Mouse (Mus musculus) limb, embryonic 14.5 days (tissue): ENCODE data around the gene Psma5. TPM values are rescaled to one million over a fixed set of nuclear protein-coding genes. Genes with fewer than 3 reads are reported as not detected.
A peak's percentile ranks its signal among the peaks of the same experiment; 100 is the strongest.

Experiments
- ATAC-seq: fragments of 200-750 bp; cut with Nextera tagmentation; 2 replicates; pipeline ENCODE4 v1.8.0; 2017; ENCODE audit warnings: low read depth, moderate number of reproducible peaks, moderate TSS enrichment; ENCODE audit not compliant: low FRiP score
- DNase-seq: peaks from one replicate; pipeline ENCODE4 v3.0.0-alpha.2; 2015; ENCODE audit warnings: low spot score
- H3K27ac ChIP-seq: fragments of 300-500 bp; sonication (generic); replicated peaks from 2 replicates; pipeline ENCODE4 v1.5.1; 2014; ENCODE audit warnings: low read depth, mild to moderate bottlenecking, low read length, moderate library complexity, mixed read lengths
- H3K27me3 ChIP-seq: fragments of 300-500 bp; sonication (generic); 2 replicates; pipeline ENCODE4 v1.6.1; 2014; ENCODE audit warnings: low read length, mixed read lengths; ENCODE audit not compliant: control insufficient read depth, insufficient read depth
- H3K36me3 ChIP-seq: fragments of 300-500 bp; sonication (generic); 2 replicates; pipeline ENCODE4 v1.6.1; 2014; ENCODE audit warnings: mild to moderate bottlenecking, low read length, moderate library complexity, mixed read lengths; ENCODE audit not compliant: control insufficient read depth, insufficient read depth
- H3K4me1 ChIP-seq: fragments of 300-500 bp; sonication (generic); 2 replicates; pipeline ENCODE4 v1.6.1; 2014; ENCODE audit warnings: antibody characterized with exemption, low read length, mixed read lengths; ENCODE audit not compliant: control insufficient read depth, insufficient read depth
- H3K4me2 ChIP-seq: fragments of 300-500 bp; sonication (generic); replicated peaks from 2 replicates; pipeline ENCODE4 v1.6.1; 2014; ENCODE audit warnings: low read depth, mild to moderate bottlenecking, low read length, moderate library complexity; ENCODE audit not compliant: severe bottlenecking
- H3K4me3 ChIP-seq: fragments of 300-500 bp; sonication (generic); replicated peaks from 2 replicates; pipeline ENCODE4 v1.5.1; 2014; ENCODE audit warnings: low read length
- H3K9ac ChIP-seq: fragments of 300-500 bp; sonication (generic); 2 replicates; pipeline ENCODE4 v1.6.1; 2014; ENCODE audit warnings: mild to moderate bottlenecking, low read depth, low read length, moderate library complexity; ENCODE audit not compliant: severe bottlenecking
- H3K9me3 ChIP-seq: fragments of 300-500 bp; sonication (generic); 2 replicates; pipeline ENCODE4 v1.6.1; 2016; ENCODE audit warnings: low read length; ENCODE audit not compliant: control insufficient read depth
- POLR2A ChIP-seq: fragments of 200-500 bp; IDR thresholded peaks from 2 replicates; pipeline ENCODE4 v1.8.0; 2012; ENCODE audit warnings: inconsistent platforms, mild to moderate bottlenecking, moderate library complexity, borderline replicate concordance; ENCODE audit not compliant: insufficient read depth, insufficient read length; ENCODE audit errors: extremely low read depth
- WGBS: fragments of 180-500 bp; shearing (Covaris S2); extraction: QIAGEN DNeasy Blood & Tissue Kit; methylation state at CpG from one replicate; pipeline ENCODE4 v1.1.7; 2014; 5-methylcytosine and 5-hydroxymethylcytosine counted together
- polyA plus RNA-seq, 2 experiments: library from polyadenylated mRNA; depleted of rRNA in 1 of 2; stranded (reverse) in 1 of 2; unstranded in 1 of 2; fragments of >200 nt; fragmentation: Nextera tagmentation in 1 of 2; extraction: Ambion mirVana in 1 of 2; gene quantifications; 2 replicates each; pipeline versions ENCODE4 v1.2.1 to v1.2.3; 2012 to 2014

Gene Psma5
- polyA plus RNA-seq, 2 experiments: 177 to 312 TPM

DNA sequence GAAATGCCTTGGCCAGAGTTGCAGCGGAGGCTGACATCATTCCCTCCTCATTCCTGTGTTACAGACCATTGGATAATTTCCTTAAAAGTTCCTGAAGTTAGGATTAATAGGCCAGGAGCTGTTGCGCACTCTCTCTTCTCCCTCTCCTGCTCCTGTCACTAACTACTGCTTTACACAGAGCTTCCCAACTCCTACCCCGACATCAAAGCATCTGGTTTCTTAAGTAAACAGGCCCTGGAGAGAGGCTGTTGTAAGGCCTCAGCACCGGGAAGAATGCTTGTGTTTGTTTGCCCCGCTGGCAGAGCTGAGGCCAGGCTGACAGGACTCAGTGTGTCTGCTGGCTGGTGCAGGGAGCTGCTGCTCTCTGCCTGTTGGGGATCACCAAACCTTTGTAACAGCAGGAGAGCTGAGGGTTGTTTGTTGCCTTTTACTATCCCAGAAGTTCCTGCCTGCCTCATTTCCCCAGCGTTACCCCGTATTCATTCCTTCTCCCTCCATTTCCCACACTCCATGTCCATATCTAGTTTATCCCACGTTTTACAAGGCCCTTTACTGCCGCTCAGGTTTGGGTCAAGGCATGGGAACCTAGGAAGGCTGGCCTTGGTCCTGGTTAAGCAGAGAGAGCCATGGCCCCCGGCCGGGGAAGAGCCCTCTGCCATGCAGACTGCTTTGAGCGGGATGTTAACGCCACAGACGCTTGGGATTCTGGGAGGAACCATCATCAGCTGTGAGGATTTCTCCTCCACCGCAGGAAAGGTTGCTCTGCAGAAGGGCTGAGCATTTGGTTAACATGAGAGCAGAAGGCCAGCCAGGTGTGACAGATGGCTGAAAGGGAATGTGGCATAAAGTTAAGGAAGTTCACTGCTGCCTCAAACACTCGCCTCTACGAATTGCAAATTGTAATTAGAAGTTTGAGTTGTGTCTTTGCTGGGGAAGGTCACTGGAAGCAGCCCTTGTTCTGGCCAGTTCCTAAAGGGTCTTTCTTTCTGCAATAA lies 31.4 kb downstream of the Psma5 start:
- peaks cover 23% of the 10 kb centered on the region for H3K4me1 ChIP-seq
- 0 out of 2 replicates have a peak overlapping the region, but pooled peaks have one; percentile 28 for H3K27ac ChIP-seq
- H3K9me3 ChIP-seq: no peaks in the 10 kb centered on the region
- H3K27me3 ChIP-seq: no peaks in the 10 kb centered on the region
- peak overlapping the region; percentile 35 for H3K9ac ChIP-seq
- no peaks in the 10 kb centered on the region; the same call in 1 of the 2 replicates for H3K36me3 ChIP-seq
- DNase-seq (peak; percentile 36), ATAC-seq (no peak)
- TF ChIP-seq POLR2A: no peak
- no peak overlapping the region for H3K4me3 ChIP-seq
- peak overlapping the region; percentile 20; the same call in 1 of the 2 replicates for H3K4me2 ChIP-seq
- WGBS: 15% methylated on average over 17 of the region's 17 CpGs

- no peak for DNase-seq
- no peak overlapping the region for H3K9ac ChIP-seq
- H3K4me1 ChIP-seq: peaks cover 32% of the 10 kb centered on the region
- no peak overlapping the region for H3K4me2 ChIP-seq
- no peak for TF ChIP-seq POLR2A
- 80% methylated on average over 13 of the region's 13 CpGs for WGBS
- ATAC-seq: no peak
- no peaks in the 10 kb centered on the region for H3K27me3 ChIP-seq
- H3K27ac ChIP-seq: no peak overlapping the region
- no peak overlapping the region for H3K4me3 ChIP-seq
- no peaks in the 10 kb centered on the region; the same call in 1 of the 2 replicates for H3K36me3 ChIP-seq
- H3K9me3 ChIP-seq: no peaks in the 10 kb centered on the region
Measured at GRCm38 (mm10) chr3:108289311-108290130, 32.8 kb downstream of the Psma5 start.

GRCm38 (mm10) chr3:108291036-108291799 lies 34.5 kb downstream of the Psma5 start:
- H3K27me3 ChIP-seq: no peaks in the 10 kb centered on the region
- TF ChIP-seq POLR2A: no peak
- no peak overlapping the region for H3K9ac ChIP-seq
- DNase-seq: no peak
- no peak for ATAC-seq
- 67% methylated on average over 17 of the region's 17 CpGs for WGBS
- H3K36me3 ChIP-seq: no peaks in the 10 kb centered on the region; the same call in 1 of the 2 replicates
- no peaks in the 10 kb centered on the region for H3K9me3 ChIP-seq
- H3K27ac ChIP-seq: no peak overlapping the region
- no peak overlapping the region for H3K4me2 ChIP-seq
- H3K4me1 ChIP-seq: peaks cover 40% of the 10 kb centered on the region
- no peak overlapping the region for H3K4me3 ChIP-seq

DNA sequence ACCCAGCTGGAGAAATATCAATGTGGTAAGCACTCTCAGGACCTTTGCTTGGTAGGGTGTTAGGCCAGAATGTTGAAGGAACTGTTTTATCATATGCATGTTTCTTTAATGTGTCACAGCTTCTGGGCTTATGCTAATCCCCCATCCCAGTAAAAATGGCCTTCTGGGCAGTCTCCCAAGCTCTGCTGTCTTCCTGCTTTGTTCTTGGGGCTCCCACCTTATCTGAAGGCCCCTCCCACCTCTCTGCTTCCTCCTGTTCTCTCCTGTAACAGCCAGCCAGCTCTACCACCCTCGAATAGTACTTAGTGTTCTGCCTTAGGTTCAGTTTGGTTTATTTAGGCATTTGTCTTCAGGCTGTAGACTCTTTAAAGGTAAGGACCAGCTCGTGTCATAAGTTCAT lies 37.7 kb downstream of the Psma5 start:
- Histone ChIP-seq H3K27ac (no peak overlapping the region), H3K4me2 (no peak overlapping the region)
- no peak for TF ChIP-seq POLR2A

More for the DNA sequence above, 37.7 kb downstream of the Psma5 start:
- 26% methylated on average over 2 of the region's 2 CpGs for WGBS
- no peak for ATAC-seq
- no peak overlapping the region for H3K4me3 ChIP-seq
- H3K4me1 ChIP-seq: peaks cover 36% of the 10 kb centered on the region
- no peaks in the 10 kb centered on the region for H3K27me3 ChIP-seq
- DNase-seq: no peak
- H3K9ac ChIP-seq: no peak overlapping the region
- H3K36me3 ChIP-seq: no peaks in the 10 kb centered on the region; the same call in 1 of the 2 replicates
- no peaks in the 10 kb centered on the region for H3K9me3 ChIP-seq
